Mouse (Mus musculus) heart, postnatal 36 days (tissue): ENCODE results near the gene Gm10188. TPM values are rescaled to one million over a fixed set of nuclear protein-coding genes. Genes with fewer than 3 reads are reported as not detected.
A peak's percentile ranks its signal among the peaks of the same experiment; 100 is the strongest.

Experiments
- DNase-seq, 2 experiments: peaks; one replicate each; pipeline ENCODE4 v3.0.0; 2021 to 2022
- intact Hi-C: fragments of 180-260 bp; cut with DNase I; formaldehyde crosslinking; loops from one replicate; pipeline ENCODE4 v1.15.1; 2025
- total RNA-seq, 2 experiments: library from RNA; stranded (reverse); gene quantifications; 2 replicates each; pipeline ENCODE4 v1.2.3; 2021

Gene Gm10188
- total RNA-seq, 2 experiments from 2014 or later, result not detected

DNA sequence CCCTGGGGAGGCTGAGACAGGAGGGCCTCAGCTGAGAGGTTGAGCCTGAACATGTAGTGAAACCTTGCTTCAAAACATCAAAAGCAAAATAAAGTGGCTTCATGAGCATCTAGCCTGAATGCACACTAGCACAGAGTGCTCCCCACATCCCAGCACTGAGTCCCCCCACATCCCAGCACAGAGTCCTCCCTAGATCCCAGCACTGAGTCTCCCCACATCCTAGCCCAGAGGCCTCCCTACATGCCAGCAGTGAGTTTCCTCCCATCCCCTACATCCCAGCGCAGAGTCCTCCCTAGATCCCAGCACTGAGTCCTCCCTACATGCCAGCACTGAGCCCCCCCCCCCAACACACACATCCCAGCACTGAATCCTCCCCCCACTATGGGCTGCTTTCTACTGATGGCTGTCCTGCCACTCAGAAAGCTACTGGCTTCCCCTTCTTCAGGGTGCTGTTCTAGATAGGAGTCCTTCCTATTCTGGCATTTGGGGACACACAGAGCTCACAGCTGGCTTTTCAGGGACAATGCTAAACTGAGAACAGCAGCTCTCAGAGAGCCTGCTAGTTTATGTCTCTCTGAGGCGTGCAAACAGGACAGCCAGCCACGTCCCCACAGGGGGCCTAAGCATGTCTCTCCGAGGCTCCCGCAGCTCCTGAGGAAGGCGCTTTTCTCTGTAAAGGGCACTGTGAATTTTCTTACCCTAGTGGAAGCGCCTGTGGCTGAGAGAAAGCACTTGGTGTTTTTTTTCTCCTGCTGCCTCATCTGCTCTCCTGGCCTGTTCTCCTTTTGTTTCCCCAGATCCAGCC is 2.1 kb upstream of the Gm10188 start:
- no peak for DNase-seq
- intact Hi-C loops, result no loop called here

DNA sequence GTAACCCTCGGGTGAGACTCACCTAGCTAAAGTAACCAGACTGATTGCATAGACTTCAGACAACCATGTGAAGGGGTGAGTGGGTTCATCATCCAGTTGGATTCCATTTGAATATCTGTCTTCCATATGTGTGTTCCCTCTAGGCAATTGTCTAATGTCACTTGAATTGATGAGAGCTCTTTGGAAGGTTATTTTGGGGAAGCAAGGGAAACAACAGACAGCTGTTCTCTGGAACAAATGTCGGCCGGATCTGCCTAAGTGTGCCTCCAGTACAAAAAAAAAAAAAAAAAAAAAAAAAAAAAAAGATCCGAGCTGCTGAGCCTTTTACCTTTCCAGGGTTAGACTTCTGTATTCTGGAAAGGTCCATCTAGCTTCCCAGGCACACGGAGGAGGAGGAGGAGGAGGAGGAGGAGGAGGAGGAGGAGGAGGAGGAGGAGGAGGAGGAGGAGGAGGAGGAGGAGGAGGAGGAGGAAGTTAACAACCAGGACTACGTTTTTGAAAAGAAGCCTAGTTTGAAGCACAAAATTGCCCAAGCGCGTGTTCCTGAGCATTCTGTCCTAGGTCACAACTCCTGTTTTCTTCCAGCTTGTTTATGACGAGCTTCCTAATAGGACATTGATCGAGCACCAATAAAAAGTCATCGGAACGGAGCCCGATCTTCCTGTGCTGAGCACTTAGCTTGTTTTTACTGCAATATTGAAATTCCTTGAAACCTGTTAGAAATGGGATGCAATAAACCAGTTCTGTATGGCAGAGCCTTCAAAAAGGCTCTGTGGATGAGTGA is 3.1 kb downstream of the Gm10188 start:
- intact Hi-C loops, result no loop called here
- no peak for DNase-seq

DNA sequence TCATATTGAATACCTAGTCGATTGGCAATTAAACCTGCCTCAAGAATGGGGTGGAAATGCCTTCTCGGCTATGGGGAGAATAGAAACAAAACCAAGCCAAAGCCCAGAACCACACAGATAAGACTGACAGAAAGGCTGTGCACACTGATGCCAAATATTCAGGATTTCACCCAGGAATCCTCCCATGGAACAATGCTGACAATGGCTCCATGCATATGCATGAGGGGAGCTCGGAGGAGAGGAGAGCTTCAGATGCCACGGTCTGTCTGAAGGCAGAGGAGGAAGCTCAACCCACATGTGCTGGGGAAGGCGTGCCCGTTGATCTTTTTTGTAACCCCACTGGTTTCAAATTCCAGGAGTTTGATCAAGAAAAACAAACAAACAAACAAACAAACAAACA is 7.4 kb downstream of the Gm10188 start:
- DNase-seq, result no peak
- intact Hi-C loops, result no loop called here

DNA sequence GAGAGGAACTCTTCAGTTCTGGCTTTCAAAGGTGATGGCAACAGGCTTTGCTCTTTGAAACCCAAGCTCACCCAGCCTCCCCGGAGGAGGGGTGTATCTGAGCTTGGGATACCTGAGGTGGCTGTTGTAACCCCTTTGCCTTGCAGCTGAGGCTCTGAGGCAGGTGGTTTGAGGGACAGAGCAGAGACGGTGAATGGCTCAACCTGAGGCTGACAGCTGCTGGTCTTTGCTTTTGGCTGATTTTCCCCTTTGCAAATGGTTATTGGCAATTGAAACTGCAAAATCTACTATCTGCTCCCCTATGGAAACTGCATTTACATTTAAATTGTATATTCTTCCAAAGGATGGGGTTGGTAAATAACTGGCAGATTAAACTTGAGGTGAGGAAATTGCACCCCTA is 7.9 kb downstream of the Gm10188 start:
- DNase-seq, result no peak

DNA sequence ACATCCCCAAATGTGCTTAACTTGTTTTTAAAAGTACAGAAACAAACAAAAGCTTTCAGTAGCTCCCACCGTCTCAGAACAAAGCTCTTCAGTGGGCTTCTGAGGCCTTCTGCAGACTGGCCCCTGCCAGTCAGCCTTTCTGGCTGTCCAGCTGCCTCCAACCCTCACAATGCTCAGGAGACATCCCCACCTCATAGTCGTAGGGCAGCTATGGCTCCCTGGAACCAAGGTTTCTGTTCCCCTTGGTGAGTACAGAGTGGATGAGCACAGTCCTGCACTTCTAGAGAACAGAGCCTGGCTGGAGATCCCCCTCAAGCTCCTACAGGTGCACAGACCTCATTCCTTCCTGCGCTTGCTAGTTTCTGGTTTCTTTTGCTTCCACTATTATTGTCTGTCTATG is 13.3 kb downstream of the Gm10188 start:
- intact Hi-C loops, result no loop called here
- no peak for DNase-seq

More for the DNA sequence above, 7.9 kb downstream of the Gm10188 start:
- intact Hi-C loops, result no loop called here

DNA sequence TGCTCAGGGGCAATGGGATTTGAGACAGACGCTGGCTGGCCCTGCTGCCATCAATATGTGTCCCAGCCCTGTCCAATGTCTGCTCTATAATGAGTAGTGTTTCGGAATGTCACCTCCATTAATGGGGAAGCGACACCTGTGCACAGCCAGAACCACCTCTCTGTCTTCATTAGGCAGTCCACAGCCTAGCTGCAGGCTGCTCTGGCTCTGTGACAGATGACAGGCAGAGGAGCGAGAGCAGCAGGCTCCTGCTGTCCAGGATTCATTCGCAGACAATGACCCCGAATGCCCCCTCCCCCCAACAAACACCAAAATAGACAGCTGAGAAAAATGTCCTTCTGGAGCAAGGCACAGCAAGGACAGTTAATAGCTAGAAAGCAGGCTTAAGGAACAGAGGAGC is 16.5 kb downstream of the Gm10188 start:
- intact Hi-C loops, result no loop called here

DNA sequence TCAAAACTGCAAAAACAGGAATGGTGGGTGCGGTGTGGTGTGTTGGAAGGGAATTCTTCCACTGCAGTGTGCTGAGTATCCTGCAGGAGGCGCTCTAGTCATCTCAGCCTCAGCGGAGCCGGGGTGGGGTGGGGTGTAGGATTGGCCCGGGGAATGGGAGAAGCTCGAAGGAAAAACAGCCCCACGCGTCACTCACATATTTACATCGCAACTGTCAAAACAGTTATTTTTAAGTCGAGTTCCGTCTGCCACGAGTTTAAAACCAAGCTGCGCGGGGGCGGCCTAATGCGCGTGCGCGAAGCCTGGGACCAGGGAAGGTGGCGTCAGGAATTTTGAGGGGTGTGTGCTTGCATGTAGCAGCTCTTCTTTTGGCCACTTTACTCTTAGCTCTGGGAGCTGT is 17.3 kb downstream of the Gm10188 start:
- DNase-seq, result peak; percentile 60 to 61
- intact Hi-C loops, result no loop called here

More for the DNA sequence above, 16.5 kb downstream of the Gm10188 start:
- no peak for DNase-seq

DNA sequence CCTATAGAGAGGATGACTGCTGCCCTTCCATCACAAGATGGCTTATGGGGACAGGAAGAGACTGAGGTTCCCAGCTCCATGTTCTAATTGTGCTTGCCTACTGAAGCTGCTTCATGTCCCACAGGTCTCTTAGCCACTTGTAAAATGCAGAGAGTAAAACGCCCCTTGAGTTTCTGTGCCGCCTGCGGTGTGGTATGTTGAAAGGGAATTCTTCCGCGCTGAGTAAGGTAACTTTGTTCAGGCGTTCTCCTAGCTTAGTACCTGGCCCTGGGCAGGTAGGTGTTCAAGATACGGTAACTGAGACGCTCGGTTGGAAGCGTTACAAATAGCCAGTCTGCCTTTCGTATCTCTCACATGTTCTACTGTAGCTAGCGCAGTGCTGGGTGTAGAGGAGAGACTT is 17.9 kb downstream of the Gm10188 start:
- DNase-seq, result no peak
- intact Hi-C loops, result no loop called here

DNA sequence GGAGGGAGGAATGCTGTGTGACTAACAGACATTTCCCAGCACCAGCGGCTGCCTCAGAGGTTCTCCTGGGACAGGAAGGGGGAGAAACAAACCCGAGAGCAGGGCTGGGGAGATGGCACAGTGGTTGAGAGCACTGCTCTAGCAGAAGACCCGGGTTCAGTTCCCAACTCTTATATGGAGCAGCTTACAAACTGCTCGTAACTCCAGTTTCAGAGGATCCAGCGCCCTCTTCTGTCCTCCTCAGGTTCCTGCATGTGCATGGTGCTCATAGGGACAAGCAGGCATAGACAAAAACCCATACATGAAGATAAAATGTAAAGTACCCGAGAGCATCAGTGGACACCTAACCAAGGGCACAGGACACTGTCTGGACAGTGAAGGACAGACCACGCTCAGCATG is 18.6 kb downstream of the Gm10188 start:
- intact Hi-C loops, result no loop called here

DNA sequence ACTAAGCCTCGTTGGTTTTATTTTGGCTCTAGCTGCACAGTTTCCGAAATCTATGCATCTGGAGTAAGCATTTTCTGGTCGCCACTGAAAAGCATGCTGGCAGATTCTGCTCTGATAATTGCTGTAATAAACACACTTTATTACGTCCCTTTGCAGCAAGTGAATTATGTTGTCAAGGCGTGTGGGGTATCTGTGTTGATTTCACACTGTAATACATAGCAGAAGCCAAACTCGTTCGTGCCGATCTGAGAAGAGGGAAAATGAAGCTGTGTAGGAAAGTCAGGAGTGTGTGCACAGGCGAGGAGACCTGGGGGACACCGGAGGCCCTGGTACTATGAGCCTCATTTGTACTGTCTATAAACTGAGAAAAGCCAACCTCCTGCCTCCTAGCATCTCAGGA is 20.2 kb downstream of the Gm10188 start:
- no peak for DNase-seq
- intact Hi-C loops, result no loop called here

More for the DNA sequence above, 18.6 kb downstream of the Gm10188 start:
- DNase-seq, result no peak

DNA sequence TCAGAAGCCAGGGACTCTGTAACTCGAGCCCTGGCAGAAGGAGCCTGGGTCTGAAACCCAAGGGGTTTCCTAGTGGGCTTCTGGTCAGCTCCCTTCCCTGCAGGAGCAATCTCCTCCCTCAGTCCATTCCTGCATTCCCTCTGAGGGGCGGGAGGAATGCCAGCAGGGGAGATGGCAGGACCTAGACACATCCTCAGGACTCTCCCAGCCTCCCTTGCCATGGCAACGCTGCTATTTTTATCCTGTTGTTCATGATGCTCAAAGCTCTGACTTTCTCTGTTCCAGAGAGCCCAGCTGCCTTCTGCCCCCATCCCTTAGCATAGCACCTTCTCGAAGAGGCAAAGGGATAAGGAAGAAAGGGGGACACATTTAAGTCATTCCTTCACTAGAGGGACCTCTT is 21.4 kb downstream of the Gm10188 start:
- no peak for DNase-seq
- intact Hi-C loops, result no loop called here

DNA sequence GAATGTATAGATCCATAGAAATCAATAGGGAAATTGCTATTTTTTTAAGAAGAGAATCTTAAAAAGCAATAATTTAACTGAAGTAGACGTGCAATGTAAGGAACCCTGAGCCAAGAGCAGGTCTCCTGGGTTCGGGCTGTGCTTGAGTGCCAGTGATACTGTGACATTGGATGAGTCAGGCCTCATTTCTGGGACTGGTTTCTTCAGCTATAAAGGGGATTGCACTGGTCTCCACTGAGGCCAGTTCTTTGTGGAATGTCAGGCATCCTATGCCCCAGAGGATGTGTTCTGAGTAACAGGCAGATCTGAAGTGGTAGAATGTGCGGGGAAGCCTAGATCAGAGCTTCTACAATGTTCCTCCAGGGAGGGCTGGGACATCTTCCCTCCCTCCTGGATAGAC is 22.7 kb downstream of the Gm10188 start:
- intact Hi-C loops, result no loop called here
- DNase-seq, result no peak

DNA sequence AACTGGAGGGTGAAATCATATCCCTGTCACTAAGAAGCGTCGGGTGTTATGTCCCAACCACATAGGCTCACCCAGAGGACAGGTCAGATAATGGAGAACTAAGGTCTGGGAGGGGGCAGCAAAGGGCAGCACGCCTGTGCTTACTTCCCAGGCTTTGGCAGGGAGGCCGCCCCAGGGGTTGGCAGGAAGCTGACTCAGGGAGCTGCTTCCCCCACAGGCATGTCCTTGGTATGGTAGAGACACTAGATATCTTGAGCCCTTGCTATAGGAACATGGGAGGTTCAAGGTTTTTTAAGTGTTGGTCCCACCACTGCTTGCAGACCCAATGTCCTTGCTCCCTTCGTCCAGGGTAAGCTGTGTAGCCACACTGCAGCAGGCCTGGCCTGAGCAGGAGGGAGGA is 23.6 kb downstream of the Gm10188 start:
- intact Hi-C loops, result no loop called here

DNA sequence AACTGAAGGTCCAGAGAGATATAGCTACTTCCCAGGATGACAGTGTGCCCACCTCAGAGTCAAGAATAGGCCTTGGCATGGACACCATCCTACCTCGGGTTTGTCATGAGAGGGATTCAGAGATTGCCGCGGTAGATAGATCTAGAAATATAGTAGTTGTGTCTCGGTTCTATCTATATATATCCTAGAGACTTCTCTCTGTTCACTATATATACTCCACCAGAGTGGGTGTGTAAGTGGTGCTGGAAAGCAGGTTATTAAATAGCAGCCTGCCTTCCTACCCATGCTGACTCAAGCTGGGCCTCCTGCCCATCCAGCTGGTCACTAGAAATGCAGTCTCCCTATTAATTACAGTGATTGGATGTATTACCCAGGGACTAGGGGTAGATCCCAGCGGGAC is 26.8 kb downstream of the Gm10188 start:
- intact Hi-C loops, result no loop called here

More for the DNA sequence above, 23.6 kb downstream of the Gm10188 start:
- DNase-seq, result no peak

DNA sequence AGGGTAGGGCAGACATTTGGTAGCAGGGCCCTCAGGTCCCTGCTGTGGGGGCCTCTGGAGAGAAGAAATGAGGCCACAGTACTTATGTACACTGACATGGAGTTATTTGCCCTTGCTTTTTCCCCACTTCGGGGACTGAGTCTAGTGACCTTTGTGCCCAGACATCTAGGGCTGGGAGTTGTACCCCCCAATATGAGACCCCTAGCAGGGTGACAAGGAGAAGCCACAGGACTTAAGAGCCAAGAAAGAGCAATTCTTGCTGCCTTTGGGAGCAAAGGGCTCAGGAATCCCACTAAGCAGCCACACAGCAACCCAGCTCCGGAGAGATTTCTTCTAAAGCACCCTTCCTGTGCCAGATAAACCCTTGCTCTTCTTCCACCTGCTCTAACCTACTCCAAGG is 27.6 kb downstream of the Gm10188 start:
- intact Hi-C loops, result no loop called here
- no peak for DNase-seq

More for the DNA sequence above, 26.8 kb downstream of the Gm10188 start:
- DNase-seq, result no peak

DNA sequence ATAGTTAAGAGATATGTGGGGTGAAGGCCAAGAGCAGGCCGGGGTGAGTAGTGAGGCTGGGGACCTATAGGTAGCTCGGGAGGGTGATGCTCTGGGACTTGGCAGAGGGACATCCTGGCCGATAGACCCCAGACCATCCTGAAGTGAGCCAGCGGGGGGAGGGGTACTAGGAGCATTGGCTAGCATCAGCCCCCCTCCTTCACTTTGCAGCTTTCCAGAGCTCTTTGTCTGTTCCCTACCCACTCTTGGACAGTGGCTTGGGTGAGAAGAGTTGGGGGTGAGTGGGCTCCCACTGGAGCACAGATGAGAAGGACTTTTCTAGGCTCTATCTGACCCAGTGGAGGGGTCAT is 28.1 kb downstream of the Gm10188 start:
- intact Hi-C loops, result no loop called here
- no peak for DNase-seq

DNA sequence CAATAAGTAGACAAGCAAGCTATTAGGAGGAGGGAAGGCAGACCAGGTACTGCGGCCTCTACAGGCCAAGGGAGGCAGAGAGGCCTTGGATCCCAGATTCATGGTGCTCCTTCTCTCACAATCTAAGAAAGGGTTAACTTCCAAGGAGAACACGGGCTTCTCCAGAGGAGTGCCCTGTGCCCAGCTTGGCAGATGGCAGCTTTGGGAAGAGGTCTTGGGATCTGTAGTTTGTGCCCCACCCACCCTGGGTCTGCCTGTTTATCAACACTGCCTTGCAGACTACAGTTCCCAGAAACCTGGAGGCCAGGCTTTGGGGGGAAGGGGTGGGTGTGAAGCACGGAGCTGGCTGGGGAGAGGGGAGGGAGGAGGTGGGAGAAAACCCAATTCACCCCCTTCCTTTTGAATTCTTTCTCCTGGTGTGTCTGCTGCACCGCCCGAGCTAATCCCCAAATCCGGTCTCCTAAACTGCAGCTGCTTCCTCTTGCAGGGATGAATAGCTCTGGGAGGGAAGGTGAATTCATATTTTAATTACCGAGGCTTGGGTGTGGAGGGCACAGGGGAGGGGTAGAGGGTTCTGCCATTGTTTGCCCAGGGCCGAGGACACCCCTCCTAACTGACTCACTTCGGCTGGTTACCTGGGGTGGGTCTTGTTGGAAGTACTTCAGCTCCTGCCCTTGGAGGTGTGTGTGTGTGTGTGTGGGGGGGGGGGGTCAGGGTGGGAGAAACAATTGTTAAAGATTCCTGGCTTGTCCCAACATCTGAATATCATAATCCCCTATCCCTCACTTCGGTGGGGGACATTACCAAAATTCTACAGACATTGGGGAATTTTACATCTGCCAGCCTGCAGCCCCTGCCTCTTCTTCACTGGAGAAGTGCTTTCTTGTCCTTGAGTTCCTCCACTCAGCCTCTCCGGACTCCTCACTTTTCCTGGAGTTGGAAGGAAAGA is 28.7 kb downstream of the Gm10188 start:
- no peak for DNase-seq
- intact Hi-C loops, result no loop called here

DNA sequence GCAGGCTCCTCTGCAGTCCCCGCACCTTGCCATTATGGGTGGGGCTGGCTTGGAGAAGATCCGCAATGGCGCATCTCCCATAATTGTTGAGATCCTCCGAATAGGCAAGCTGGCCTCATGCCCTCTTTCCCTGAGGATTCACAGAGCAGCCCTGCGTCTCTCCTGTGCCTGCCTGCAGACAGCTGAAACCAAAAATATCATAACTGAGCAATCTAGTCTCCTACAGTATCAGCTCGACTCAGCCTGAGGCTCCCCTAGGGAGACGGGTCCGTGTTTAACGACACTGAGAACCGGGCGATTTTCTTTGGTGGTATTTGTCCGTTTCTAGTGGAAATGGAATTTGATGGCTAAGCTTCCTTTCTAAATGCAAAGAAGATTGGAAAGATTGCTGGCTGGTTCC is 29.6 kb downstream of the Gm10188 start:
- DNase-seq, result no peak
- intact Hi-C loops, result no loop called here

DNA sequence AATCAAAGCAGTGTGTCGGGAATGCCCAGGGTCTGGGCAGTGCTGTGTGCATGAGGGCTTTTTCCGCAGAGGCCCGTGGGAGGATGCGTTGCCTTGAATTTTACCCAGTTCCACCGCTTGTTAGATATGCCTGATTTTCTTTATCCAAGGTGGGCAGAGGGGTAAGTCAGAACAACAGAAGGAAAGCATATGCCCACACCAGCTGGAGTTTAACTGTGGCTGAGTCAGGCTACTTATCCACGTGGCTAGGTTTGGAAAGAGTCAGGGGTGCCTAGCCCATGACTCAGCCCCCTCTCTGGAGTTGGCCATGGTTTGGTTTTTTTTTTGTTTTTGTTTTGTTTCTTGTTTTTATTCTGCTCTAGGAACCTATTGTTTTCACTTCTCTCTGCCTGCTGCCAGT is 30.3 kb downstream of the Gm10188 start:
- intact Hi-C loops, result no loop called here
- DNase-seq, result no peak

DNA sequence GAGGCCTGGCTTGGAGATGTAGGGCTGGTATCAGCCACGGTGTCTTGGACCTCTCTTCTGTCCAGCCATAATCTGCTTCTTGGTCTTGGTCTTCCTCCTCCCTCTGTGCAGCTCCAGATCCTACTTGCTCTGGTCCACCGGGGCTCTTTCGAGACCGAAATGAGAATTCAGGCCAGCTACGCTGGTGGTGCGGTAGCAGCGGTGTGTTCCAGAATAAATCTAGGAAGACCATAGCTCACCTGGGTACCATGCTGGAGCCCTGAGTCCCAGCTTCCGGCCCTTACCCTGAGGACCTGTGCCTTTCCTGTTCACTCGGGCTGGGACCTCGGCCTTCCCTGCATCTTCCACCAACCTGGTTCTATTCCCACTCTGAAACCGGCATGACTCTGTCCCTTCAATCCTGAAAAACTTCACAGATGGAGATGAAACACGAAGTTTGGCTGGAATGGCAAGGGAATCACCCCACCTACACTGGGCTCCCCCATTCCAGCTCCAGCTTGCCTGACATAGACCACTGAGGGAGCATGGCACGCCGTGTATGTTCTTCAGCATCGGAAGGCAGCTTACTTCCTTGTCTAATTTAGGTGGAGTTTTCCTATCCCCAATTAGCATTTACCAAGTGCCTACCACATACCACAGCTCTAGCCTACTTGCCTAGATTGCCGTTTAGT is 31.0 kb downstream of the Gm10188 start:
- DNase-seq, result no peak
- intact Hi-C loops, result no loop called here
